Mouse (Mus musculus) left cerebral cortex, postnatal 14 days (tissue): ENCODE results near the gene Spindoc. TPM values are rescaled to one million over a fixed set of nuclear protein-coding genes. Genes with fewer than 3 reads are reported as not detected.

Source experiments
- DNase-seq, 2 experiments: peaks; one replicate each; pipeline ENCODE4 v3.0.0; 2021 to 2022; ENCODE audit warnings: low spot score in 2 of 2, mixed read lengths in 1 of 2
- intact Hi-C: fragments of 180-260 bp; cut with DNase I; formaldehyde crosslinking; loops from one replicate; pipeline ENCODE4 v1.15.1; 2025
- microRNA-seq, 2 experiments: library from miRNA; unstranded; fragments of <30 nt; microRNA quantifications; one replicate each; pipeline ENCODE4 v1.2.0; 2022
- total RNA-seq, 2 experiments: library from RNA; stranded (reverse); gene quantifications; 2 replicates each; pipeline ENCODE4 v1.2.3; 2021

The Spindoc gene
- total RNA-seq, 2 experiments from 2014 or later, result 30.5 to 36.2 TPM

DNA sequence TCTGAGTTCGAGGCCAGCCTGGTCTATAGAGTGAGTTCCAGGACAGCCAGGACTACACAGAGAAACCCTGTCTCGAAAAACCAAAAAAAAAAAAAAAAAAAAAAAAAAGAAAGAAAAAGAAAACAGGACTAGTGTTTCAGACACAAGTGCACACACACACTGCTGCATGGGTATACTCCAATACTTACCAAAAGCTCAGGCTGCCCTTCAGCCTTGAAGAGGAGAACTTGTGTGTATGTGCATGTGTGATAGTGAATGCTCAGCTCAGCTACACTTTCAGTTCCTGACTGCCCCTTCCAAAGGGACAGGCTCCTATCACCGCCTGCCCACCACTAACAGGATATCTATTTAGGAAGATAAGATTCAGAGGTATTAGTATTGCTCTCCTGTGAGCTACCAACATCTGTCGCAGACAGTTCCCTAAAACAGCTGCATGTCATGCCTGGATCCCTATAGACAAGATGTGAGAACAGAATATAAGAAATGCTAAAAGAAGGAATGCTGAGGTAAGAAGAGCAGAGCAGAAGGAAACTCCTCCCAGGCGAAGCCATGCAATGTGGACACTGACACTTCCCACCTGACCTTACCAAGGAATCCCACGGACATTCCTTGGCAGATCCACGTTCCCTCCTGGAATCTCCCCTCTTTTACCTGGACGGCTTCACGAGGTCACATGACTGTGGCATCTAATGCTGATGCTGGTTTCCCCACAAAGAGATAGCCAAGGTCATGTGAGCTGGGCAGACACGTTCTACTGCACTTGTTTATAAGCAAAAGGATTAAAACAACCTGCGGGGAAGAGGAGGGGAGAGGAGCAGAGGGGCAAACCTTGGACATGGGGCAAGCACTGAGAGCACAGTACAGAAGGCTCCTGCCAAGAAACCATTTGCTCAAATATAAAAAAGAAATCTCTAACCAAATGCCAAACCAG, 77.1 kb downstream of the Spindoc start:
- intact Hi-C loops, result no loop called here
- no peak for DNase-seq

DNA sequence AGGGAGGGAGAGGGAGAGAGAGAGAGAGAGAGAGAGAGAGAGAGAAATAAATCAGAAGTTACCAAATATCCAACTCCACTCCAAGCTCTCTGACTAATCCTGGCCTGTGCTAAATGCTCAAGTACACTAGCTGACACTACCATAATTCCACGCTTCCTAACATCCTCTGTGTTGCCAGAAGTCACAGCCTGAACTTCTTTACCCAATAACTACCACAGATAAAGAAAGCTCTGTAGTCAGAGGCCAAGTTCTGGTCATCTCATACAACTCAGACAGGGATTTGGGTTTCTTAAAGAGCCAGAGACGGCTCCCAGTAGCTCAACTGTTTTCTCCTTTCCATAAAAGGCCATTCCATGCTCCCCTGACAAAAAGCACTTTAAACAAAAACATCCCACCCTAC, 78.0 kb downstream of the Spindoc start:
- intact Hi-C loops, result no loop called here
- no peak for DNase-seq

Small RNA genes within 50 kb of the gene (microRNA-seq; reads per million reads assigned to microRNA genes)
- 1.8 to 3.7 reads per million in 2 experiments for gene Mir6991

Other genes with a start within 250 kb of the Spindoc start
- gene Otub1, start 176.7 kb downstream of the Spindoc start, total RNA-seq, result 100 to 1,000 TPM; 268 to 271 TPM
- gene Cox8a, start 165.4 kb downstream of the Spindoc start, total RNA-seq, result 1,000 to 10,000 TPM; 1,118 to 1,183 TPM
- 10 to 100 TPM; 34.4 to 35.7 TPM for gene Naa40, start 141.8 kb downstream of the Spindoc start, total RNA-seq
- gene Rcor2, start 115.7 kb downstream of the Spindoc start, total RNA-seq, result 10 to 100 TPM; 15.7 to 16.3 TPM
- 100 to 1,000 TPM; 136 to 140 TPM for gene Mark2, start 41.1 kb downstream of the Spindoc start, total RNA-seq
- gene 2700081O15Rik, start 34.6 kb upstream of the Spindoc start, total RNA-seq, result 10 to 100 TPM; 42.5 to 44.5 TPM
- 100 to 1,000 TPM; 936 to 943 TPM for gene Rtn3, start 100.3 kb upstream of the Spindoc start, total RNA-seq
- gene Atl3, start 111.0 kb upstream of the Spindoc start, total RNA-seq, result 10 to 100 TPM; 19.6 to 21.1 TPM
- gene Pla2g16, start 174.5 kb upstream of the Spindoc start, total RNA-seq, result 10 to 100 TPM; 14.1 TPM
- gene Lgals12, start 224.2 kb upstream of the Spindoc start, total RNA-seq, result under 1 TPM; 0.40 to 0.55 TPM
- gene Hrasls5, start 229.5 kb upstream of the Spindoc start, total RNA-seq, result not detected